Mouse (Mus musculus) embryonic facial prominence, embryonic 10.5 days (tissue): ENCODE data around the gene St6gal1. TPM values are rescaled to one million over a fixed set of nuclear protein-coding genes. Genes with fewer than 3 reads are reported as not detected.

Experiments
- DNase-seq: peaks from one replicate; pipeline ENCODE4 v3.0.0-alpha.2; 2017; ENCODE audit warnings: low spot score
- H3K27ac ChIP-seq: fragments of 300-500 bp; sonication (generic); replicated peaks from 2 replicates; pipeline ENCODE4 v1.5.1; 2016; ENCODE audit warnings: mild to moderate bottlenecking
- H3K27me3 ChIP-seq: fragments of 300-500 bp; sonication (generic); replicated peaks from 2 replicates; pipeline ENCODE4 v1.6.1; 2016; ENCODE audit warnings: low read depth, mild to moderate bottlenecking; ENCODE audit not compliant: poor library complexity, severe bottlenecking
- H3K36me3 ChIP-seq: fragments of 300-500 bp; sonication (generic); replicated peaks from 2 replicates; pipeline ENCODE4 v1.6.1; 2016; ENCODE audit warnings: mild to moderate bottlenecking, moderate library complexity
- H3K4me1 ChIP-seq: fragments of 300-500 bp; sonication (generic); 2 replicates; pipeline ENCODE4 v1.6.1; 2016
- H3K4me3 ChIP-seq: fragments of 300-500 bp; sonication (generic); 2 replicates; pipeline ENCODE4 v1.5.1; 2016; ENCODE audit warnings: mild to moderate bottlenecking, moderate library complexity
- H3K9me3 ChIP-seq: fragments of 300-500 bp; sonication (generic); 2 replicates; pipeline ENCODE4 v1.6.1; 2016; ENCODE audit warnings: mild to moderate bottlenecking
- WGBS: fragments of 180-500 bp; shearing (Covaris S2); methylation state at CpG from one replicate; pipeline ENCODE4 v1.1.7; 2016; 5-methylcytosine and 5-hydroxymethylcytosine counted together
- polyA plus RNA-seq: library from polyadenylated mRNA; unstranded; fragments of >200 nt; fragmentation: Nextera tagmentation; extraction: Ambion mirVana; gene quantifications from 2 replicates; pipeline ENCODE4 v1.2.1, GENCODE M21; 2016

St6gal1 gene
- polyA plus RNA-seq, 1 experiment from 2014 or later = 27.3 TPM

DNA sequence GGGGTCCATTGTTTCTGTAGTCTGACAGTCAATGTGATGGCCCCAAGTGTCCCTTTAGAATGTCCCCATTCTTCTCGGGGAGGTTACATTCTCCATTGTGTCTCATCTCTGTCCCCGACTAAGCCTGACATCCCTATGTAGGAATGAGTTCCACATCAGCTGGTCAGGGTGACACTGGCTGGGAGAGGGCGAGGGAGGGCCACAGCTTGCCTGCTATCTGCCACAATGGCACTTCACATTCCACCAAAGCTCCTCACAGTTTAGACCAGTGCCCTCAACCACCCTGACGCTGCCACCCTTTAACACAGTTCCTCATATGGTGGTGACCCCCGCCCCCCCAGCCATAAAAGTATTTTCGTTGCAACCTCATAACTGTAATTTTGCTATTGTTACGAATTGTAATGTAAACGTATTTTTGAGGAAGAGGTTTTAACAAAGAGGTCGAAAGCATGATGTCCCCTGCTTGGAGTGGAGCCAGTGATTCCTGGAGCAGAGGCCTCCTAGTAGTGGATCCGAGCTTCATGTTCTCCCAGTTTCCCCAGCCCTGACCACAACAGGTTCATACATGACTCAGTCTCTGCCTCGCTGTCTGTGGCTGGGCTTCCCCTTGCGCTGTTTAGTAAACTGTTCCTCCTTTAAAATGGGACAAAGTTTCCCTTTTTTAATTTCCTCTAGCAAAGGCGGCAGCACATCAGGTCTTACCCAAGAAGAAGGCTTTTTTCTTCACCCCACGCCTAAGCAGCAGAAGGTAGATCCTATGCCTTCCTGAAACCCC lies 47.4 kb downstream of the St6gal1 start:
- H3K9me3 ChIP-seq = no peaks in the 10 kb centered on the region
- 75% methylated on average over 14 of the region's 14 CpGs for WGBS
- DNase-seq = no peak
- H3K4me1 ChIP-seq = peaks cover 67% of the 10 kb centered on the region
- peaks cover 6% of the 10 kb centered on the region for H3K36me3 ChIP-seq
- no peaks in the 10 kb centered on the region for H3K27me3 ChIP-seq
- no peak overlapping the region for H3K4me3 ChIP-seq
- peak overlapping the region; percentile 84 for H3K27ac ChIP-seq

DNA sequence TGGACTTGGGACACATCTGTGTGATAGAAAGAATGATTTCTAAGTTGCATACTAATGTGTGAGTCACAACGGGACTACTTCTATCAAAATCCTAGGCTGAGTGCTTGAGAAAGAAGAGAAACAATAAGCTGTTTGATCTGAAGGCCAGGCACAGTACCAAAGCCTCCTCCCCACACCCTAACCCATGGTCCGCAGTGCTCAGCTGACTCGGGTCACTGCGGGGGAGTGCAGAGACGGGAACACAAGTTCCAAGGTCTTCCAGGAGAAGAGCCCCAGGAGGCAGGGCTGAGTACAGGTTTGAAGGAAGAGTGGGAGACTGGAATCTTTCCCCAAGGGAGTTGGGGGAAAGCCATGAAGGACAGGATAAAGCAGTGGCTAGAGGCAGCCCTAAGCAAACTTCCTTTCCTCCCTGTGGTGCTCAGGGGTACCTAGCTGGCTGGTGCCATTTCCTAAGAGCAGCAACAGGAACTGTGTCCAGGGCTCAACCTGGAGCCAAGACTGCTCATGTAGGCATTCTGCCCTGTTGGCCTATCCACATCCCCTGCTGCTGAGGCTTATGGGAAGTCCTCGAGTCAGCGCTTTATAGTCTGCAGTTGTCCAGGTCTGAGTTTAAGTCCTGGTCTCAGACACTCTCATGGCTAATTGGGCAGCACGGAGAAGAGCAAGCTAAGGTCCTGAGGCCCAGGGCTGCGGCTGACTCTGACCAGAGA lies 48.1 kb downstream of the St6gal1 start:
- DNase-seq = no peak
- 57% methylated on average over 9 of the region's 9 CpGs for WGBS
- Histone ChIP-seq H3K9me3 (no peaks in the 10 kb centered on the region), H3K27me3 (no peaks in the 10 kb centered on the region), H3K4me1 (peaks cover 67% of the 10 kb centered on the region), H3K27ac (peak overlapping the region; percentile 62), H3K4me3 (no peak overlapping the region), H3K36me3 (peaks cover 5% of the 10 kb centered on the region; the same call in 1 of the 2 replicates)

DNA sequence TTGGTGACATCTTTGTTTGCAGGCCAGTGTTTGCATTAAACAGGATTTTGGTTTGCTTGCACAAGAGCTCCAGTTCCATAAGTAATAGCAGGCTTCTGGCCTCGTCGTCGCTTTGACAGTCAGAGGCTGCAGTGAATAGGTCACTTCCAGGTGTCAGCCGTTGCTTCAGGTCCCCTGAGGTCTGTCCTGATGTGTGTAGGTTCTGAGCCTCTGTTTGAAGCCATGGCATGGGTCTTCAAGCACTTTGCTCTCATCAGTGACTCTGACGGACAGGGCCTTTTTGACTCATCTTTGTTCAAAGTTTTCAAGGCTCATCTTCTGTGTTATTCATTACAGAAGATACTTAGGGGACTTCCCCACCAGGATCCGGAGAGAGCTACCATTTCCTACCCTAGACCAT lies 49.5 kb downstream of the St6gal1 start:
- no peak overlapping the region for H3K4me3 ChIP-seq
- peaks cover 57% of the 10 kb centered on the region for H3K4me1 ChIP-seq
- DNase-seq = no peak
- no peaks in the 10 kb centered on the region for H3K9me3 ChIP-seq
- H3K36me3 ChIP-seq = 0 out of 2 replicates have a peak, but pooled peaks cover 5% of the 10 kb centered on the region
- no peak overlapping the region for H3K27ac ChIP-seq
- no peaks in the 10 kb centered on the region for H3K27me3 ChIP-seq
- WGBS = 78% methylated on average over 6 of the region's 6 CpGs

DNA sequence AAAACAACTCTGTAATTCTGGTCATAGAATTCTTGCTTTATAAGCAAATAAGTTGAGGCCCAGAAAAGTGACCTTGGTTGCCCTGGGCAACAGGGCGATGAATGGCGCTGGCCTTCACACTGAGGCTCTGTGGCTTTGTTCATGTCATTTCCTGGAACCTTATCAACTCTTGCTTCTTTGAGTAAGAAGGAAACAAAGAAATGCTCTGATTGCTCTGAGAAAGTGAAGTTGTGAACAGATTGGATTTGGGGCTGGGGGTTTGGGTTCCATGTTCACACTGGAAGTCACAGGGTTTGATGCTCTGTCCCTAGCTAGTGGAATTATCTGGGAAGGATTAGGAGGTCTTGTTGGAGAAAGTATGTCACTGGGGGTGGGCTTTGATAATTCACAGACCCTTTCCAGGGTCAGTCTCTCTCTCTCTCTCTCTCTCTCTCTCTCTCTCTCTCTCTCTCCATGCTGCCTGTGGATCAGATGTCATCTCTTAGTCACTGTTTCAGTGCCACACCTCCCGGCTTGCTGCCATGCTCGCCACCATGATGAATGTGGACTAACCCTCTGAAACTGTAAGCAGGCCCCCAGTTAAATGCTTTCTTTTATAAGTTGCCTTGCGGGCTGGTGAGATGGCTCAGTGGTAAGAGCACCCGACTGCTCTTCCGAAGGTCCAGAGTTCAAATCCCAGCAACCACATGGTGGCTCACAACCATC lies 50.2 kb downstream of the St6gal1 start:
- H3K4me1 ChIP-seq = peaks cover 52% of the 10 kb centered on the region
- 93% methylated on average over 7 of the region's 7 CpGs for WGBS
- H3K27ac ChIP-seq = no peak overlapping the region
- H3K36me3 ChIP-seq = 0 out of 2 replicates have a peak, but pooled peaks cover 5% of the 10 kb centered on the region
- no peak for DNase-seq
- H3K9me3 ChIP-seq = no peaks in the 10 kb centered on the region
- H3K27me3 ChIP-seq = no peaks in the 10 kb centered on the region
- no peak overlapping the region for H3K4me3 ChIP-seq

DNA sequence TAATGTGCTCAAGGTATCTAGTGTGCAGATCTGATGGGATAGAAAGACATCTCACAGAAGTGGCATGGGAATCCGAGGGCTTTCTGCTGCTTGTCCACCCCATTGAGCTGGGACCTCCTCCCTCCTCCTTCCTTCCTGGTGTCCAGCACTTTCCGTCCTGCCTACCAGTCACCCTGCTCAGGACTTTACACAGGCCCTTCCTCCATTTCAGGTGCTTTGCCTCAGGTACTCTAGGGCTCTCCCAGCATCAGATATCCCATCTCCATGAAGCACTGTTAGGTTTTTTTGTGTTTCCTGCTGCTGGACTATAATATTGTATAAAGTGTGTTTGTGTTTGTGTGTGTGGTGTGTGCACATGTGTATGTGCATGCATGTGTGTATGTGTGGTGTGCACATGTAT lies 51.1 kb downstream of the St6gal1 start:
- H3K4me1 ChIP-seq = peaks cover 44% of the 10 kb centered on the region
- H3K4me3 ChIP-seq = no peak overlapping the region
- H3K27ac ChIP-seq = no peak overlapping the region
- DNase-seq = no peak
- H3K36me3 ChIP-seq = 0 out of 2 replicates have a peak, but pooled peaks cover 5% of the 10 kb centered on the region
- no peaks in the 10 kb centered on the region for H3K9me3 ChIP-seq
- WGBS = 85% methylated on average over 2 of the region's 2 CpGs
- H3K27me3 ChIP-seq = no peaks in the 10 kb centered on the region

DNA sequence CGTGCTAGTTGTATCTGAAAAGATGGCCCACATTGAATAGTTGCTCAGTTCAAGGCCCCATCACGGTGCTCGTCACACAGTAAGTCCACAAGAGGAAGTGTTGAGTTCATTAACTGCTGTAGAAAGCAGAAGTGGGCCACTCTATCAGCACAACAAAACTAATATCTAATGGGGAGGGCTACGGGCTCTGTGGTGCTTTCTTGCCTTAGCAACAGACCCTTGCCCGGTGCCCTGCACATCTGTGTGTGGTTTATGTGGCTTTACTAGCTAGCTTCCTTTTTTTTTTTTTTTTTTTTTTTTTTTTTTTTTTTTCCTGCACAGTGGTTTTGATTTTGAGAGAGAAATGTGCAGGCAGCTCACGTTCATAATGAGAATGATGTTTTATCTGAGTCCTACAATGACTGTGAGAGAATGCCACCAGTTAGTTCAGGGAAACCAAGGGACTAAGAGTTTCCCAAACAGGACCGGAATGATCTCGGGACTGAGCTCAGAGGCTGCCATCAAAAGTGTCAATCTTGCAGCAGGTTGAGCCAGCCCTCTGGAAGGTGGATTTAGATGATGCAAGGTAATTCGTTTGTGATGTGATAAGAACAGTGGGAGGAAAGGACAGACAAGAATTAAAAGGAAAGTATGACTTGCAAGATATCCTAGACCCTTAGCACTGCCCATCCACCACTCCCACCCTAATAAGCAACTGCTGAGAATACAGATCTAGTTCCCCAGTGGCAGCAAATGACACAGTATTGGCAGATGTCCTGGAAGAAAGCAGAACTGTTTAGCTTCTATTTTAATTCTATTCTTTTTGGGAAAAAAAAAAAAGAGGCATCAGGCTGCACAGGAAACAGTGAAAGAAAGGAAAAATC lies 55.6 kb downstream of the St6gal1 start:
- H3K4me1 ChIP-seq = peaks cover 3% of the 10 kb centered on the region; the same call in 1 of the 2 replicates
- no peak overlapping the region for H3K27ac ChIP-seq
- no peaks in the 10 kb centered on the region for H3K27me3 ChIP-seq
- WGBS = 70% methylated on average over 9 of the region's 9 CpGs
- H3K4me3 ChIP-seq = no peak overlapping the region
- H3K36me3 ChIP-seq = peaks cover 15% of the 10 kb centered on the region
- H3K9me3 ChIP-seq = no peaks in the 10 kb centered on the region
- no peak for DNase-seq

DNA sequence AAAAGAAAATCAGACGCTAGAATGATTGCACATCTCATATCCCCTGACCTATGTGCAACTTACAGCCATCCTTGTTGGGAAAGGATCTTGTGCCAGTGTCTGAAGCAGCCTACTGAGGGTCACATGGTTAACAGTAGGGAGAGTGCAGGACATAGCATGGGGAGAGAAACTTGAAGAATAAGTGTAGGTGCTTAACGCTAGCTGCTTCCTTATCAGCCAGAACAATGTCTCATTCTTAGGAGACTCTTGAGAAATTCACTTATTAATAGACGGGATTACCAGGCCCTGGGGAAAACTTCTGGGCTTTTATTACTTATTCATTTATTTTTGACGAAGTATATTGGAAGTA lies 56.2 kb downstream of the St6gal1 start:
- H3K27ac ChIP-seq = no peak overlapping the region
- no peak overlapping the region for H3K4me3 ChIP-seq
- no peaks in the 10 kb centered on the region for H3K9me3 ChIP-seq
- H3K4me1 ChIP-seq = peaks cover 3% of the 10 kb centered on the region; the same call in 1 of the 2 replicates
- H3K27me3 ChIP-seq = no peaks in the 10 kb centered on the region
- no peak for DNase-seq
- peaks cover 15% of the 10 kb centered on the region for H3K36me3 ChIP-seq
- 85% methylated on average over 4 of the region's 4 CpGs for WGBS

DNA sequence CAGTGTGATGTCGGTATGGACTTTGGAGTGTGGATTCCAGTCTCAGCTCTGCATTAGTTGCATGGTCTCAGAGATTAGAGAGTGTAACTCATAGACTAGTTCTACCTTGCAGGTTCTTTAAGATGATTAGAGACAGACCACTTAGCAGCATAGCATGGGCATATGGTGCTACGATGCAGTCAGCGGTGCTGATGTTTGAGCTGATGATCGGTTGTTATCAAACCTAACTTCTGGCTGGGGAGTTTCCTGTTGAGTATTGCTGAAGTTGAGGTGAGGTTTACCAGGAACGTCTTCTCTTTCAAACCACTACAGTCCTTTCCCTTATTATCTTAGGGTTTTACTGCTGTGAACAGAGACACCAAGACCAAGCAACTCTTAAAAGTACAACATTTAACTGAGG lies 57.7 kb downstream of the St6gal1 start:
- Histone ChIP-seq H3K27ac (no peak overlapping the region), H3K36me3 (peaks cover 16% of the 10 kb centered on the region), H3K4me3 (no peak overlapping the region), H3K4me1 (peaks cover 3% of the 10 kb centered on the region; the same call in 1 of the 2 replicates), H3K27me3 (no peaks in the 10 kb centered on the region), H3K9me3 (no peaks in the 10 kb centered on the region)
- 95% methylated on average over 5 of the region's 5 CpGs for WGBS
- DNase-seq = no peak

DNA sequence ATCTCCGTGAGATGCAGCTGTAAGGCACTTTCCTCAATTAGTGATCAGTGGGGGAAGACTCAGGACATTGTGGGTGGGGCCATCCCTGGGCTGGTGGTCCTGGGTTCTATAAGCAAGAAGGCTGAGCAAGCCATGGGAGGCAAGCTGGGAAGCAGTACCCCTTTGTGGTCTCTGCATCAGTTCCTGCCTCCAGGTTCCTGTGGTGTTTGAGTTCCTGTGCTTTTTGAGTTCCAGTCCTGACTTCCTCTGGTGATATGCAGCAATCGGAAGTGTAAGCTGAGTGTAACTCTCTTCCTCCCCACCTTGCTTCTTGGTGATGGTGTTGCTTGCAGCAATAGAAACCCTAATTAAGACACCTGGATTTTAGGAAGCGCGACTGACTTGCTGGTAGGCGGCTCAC lies 58.4 kb downstream of the St6gal1 start:
- DNase-seq = no peak
- 81% methylated on average over 5 of the region's 5 CpGs for WGBS
- Histone ChIP-seq H3K9me3 (no peaks in the 10 kb centered on the region), H3K36me3 (peaks cover 22% of the 10 kb centered on the region), H3K4me3 (no peak overlapping the region), H3K27me3 (no peaks in the 10 kb centered on the region), H3K4me1 (peaks cover 3% of the 10 kb centered on the region; the same call in 1 of the 2 replicates), H3K27ac (no peak overlapping the region)

DNA sequence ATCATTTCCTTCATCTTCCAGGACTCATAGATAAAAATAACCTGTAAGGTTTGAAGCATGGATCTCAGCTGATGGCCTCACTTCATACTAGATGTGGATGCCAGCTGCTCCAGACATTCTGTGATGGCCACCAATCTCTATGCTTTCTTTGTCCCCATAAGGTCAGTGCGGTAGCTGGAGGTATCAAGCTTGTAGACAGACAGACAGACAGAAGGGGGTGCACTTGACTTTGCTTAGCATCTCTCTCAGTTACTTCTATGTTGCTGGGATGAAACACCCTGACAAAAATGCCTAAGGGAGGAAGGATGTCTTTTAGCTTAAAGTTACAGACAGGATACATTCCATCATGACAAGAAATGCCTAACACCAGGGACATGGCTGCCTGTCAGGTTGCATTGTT lies 59.1 kb downstream of the St6gal1 start:
- no peak overlapping the region for H3K4me3 ChIP-seq

DNA sequence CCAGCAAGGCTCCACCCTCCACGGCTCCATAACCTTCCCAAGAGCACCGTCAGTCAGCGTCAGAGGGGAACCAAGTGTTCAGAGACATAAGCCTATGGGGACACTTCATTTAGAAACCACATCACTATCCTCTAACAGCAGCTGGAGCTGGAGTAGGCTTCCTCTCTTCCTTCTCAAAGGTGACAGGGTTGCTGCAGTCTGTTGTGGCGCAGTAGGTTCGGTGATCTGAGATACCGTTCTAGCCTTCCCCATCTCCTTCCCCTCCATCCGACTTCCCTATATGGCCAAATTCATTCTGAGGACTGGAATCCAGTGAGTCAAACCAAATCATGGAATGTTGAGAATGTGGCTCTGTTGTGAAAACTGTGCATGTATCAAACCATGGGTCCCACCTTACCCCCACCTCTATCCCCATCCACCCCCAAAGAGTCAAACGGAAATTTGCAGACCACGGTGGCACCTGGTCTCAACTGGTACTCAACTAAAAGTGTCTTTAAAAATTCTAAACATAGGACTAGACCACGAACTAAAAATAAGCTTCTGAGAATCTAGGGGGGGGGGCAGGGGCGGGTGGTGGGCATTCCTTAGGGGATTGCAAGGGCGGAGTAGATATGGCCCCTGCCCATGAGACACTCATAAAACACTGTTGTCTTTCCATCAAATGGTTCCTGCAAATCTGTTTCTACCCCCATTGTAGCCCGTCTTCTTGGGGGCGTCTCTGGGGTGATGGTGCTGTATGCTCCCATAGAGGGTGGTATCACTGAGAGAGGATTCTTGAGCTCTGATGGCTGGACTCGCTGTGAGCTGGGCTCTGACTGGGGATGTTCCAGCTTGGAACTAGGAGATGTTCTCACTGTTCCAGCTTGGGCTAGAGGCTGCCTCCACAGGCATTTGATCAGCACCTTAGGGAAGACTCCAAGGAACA lies 60.2 kb downstream of the St6gal1 start:
- Histone ChIP-seq H3K36me3 (peaks cover 27% of the 10 kb centered on the region), H3K27ac (no peak overlapping the region), H3K27me3 (no peaks in the 10 kb centered on the region), H3K4me3 (no peak overlapping the region), H3K4me1 (peaks cover 2% of the 10 kb centered on the region; the same call in 1 of the 2 replicates), H3K9me3 (no peaks in the 10 kb centered on the region)
- DNase-seq = no peak
- 91% methylated on average over 15 of the region's 15 CpGs for WGBS

More for the DNA sequence above, 59.1 kb downstream of the St6gal1 start:
- Histone ChIP-seq H3K27ac (no peak overlapping the region), H3K4me1 (peaks cover 3% of the 10 kb centered on the region; the same call in 1 of the 2 replicates), H3K27me3 (no peaks in the 10 kb centered on the region), H3K36me3 (peaks cover 27% of the 10 kb centered on the region), H3K9me3 (no peaks in the 10 kb centered on the region)
- no peak for DNase-seq
- 89% methylated on average over 1 of the region's 1 CpGs for WGBS
